Mouse (Mus musculus) heart, embryonic 15.5 days (tissue): Measurements from ENCODE around the gene Il31ra. TPM values are rescaled to one million over a fixed set of nuclear protein-coding genes. Genes with fewer than 3 reads are reported as not detected.

Source experiments
- ATAC-seq: fragments of 200-750 bp; cut with Nextera tagmentation; replicated peaks from 2 replicates; pipeline ENCODE4 v1.8.0; 2017; ENCODE audit warnings: low read depth, moderate TSS enrichment; ENCODE audit not compliant: insufficient number of reproducible peaks, insufficient read depth, low FRiP score
- H3K27ac ChIP-seq: fragments of 300-500 bp; sonication (generic); 2 replicates; pipeline ENCODE4 v1.5.1; 2015; ENCODE audit warnings: mild to moderate bottlenecking, inconsistent platforms
- H3K27me3 ChIP-seq: fragments of 300-500 bp; sonication (generic); 2 replicates; pipeline ENCODE4 v1.6.1; 2015; ENCODE audit warnings: inconsistent platforms
- H3K36me3 ChIP-seq: fragments of 300-500 bp; sonication (generic); 2 replicates; pipeline ENCODE4 v1.6.1; 2015; ENCODE audit warnings: mild to moderate bottlenecking, inconsistent platforms
- H3K4me1 ChIP-seq: fragments of 300-500 bp; sonication (generic); replicated peaks from 2 replicates; pipeline ENCODE4 v1.6.1; 2015; ENCODE audit warnings: inconsistent platforms
- H3K4me2 ChIP-seq: fragments of 300-500 bp; sonication (generic); 2 replicates; pipeline ENCODE4 v1.6.1; 2015; ENCODE audit warnings: inconsistent platforms, mild to moderate bottlenecking, moderate library complexity
- H3K4me3 ChIP-seq: fragments of 300-500 bp; sonication (generic); 2 replicates; pipeline ENCODE4 v1.5.1; 2015; ENCODE audit warnings: mild to moderate bottlenecking, inconsistent platforms
- H3K9ac ChIP-seq: fragments of 300-500 bp; sonication (generic); 2 replicates; pipeline ENCODE4 v1.6.1; 2015; ENCODE audit warnings: mild to moderate bottlenecking, inconsistent platforms
- H3K9me3 ChIP-seq: fragments of 300-500 bp; sonication (generic); replicated peaks from 2 replicates; pipeline ENCODE4 v1.6.1; 2016; ENCODE audit warnings: inconsistent platforms
- WGBS: fragments of 180-500 bp; shearing (Covaris S2); methylation state at CpG from one replicate; pipeline ENCODE4 v1.1.7; 2015; ENCODE audit warnings: mixed read lengths; 5-methylcytosine and 5-hydroxymethylcytosine counted together
- polyA plus RNA-seq: library from polyadenylated mRNA; unstranded; fragments of >200 nt; fragmentation: Nextera tagmentation; extraction: Ambion mirVana; gene quantifications from 2 replicates; pipeline ENCODE4 v1.2.1, GENCODE M21; 2015

Il31ra gene
- polyA plus RNA-seq, 1 experiment from 2014 or later = 0.19 TPM

DNA sequence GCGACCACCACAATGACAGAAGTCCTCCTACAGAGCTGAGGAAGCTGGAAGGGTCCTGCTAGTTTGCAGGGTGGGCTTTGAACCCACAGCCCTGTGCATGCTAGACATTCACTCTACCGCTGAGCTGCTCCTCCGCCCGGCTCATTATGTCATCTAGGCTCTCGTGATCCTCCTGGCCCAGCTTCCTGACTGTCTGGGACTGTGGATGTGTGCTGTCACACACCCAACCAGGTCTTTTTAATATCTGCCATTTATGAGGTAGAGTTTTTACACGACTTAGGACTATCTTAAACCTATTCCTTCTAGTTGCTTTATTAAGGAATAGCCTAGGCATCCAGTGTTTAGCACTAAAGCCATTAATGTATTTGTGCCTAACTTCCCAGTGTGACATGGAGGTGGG, 88.7 kb downstream of the Il31ra start:
- Histone ChIP-seq H3K27me3 (no peaks in the 10 kb centered on the region), H3K4me2 (no peak overlapping the region), H3K36me3 (peaks cover 69% of the 10 kb centered on the region), H3K9me3 (no peaks in the 10 kb centered on the region), H3K4me1 (no peaks in the 10 kb centered on the region), H3K27ac (no peak overlapping the region), H3K9ac (no peak overlapping the region), H3K4me3 (no peak overlapping the region)
- WGBS = 90% methylated on average over 6 of the region's 6 CpGs
- no peak for ATAC-seq

DNA sequence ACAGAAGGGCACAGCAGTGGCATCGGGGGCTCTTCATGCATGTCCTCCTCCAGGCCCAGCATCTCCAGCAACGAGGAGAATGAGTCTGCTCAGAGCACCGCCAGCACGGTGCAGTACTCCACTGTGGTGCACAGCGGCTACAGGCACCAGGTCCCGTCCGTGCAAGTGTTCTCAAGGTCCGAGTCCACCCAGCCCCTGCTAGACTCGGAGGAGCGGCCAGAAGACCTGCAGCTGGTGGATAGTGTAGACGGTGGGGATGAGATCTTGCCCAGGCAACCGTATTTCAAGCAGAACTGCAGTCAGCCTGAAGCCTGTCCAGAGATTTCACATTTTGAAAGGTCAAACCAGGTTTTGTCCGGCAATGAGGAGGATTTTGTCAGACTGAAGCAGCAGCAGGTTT, 90.3 kb downstream of the Il31ra start:
- Histone ChIP-seq H3K9ac (no peak overlapping the region), H3K4me1 (no peaks in the 10 kb centered on the region), H3K36me3 (peaks cover 83% of the 10 kb centered on the region), H3K27ac (no peak overlapping the region), H3K9me3 (no peaks in the 10 kb centered on the region), H3K27me3 (no peaks in the 10 kb centered on the region), H3K4me2 (no peak overlapping the region), H3K4me3 (no peak overlapping the region)
- WGBS = 89% methylated on average over 13 of the region's 13 CpGs
- ATAC-seq = no peak

DNA sequence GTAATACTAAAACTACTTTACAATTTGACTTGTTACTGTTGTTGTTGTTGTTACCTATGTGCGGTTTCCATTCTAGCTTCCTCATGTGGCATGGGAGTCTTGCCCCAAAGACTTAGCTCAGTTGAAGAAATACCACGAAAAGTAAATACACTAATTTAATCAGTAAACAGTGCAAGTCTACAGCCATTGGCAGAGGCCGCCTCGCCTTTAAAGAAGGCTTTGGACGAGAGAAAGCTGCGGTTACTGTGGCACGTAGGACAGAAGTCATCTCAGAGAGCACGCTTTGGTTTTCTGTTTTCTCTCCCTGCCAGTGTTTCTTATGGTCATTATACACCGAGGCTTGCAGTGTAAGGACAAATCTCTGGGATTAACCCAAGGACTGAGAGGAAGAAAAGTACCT, 93.7 kb downstream of the Il31ra start:
- Histone ChIP-seq H3K27ac (no peak overlapping the region), H3K36me3 (peaks cover 89% of the 10 kb centered on the region), H3K9me3 (no peaks in the 10 kb centered on the region), H3K4me2 (no peak overlapping the region), H3K4me3 (no peak overlapping the region), H3K27me3 (no peaks in the 10 kb centered on the region), H3K4me1 (no peaks in the 10 kb centered on the region), H3K9ac (no peak overlapping the region)
- no peak for ATAC-seq
- 92% methylated on average over 9 of the region's 9 CpGs for WGBS

DNA sequence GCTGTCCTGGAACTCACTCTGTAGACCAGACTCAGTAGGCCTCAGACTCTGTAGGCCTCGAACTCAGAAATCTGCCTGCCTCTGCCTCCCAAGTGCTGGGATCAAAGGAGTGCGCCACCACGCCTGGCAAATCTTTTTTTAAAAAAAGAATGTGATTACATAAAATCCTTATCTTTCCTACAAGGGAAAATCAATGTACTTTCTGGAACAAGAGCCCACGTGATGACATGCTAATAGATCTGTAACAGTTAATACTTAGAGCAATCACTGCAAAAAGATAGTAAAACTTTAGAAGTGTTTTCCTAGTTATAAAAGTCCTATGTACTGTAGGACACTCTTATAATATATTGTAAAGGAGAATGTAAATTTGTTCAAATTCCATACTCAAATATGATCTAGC, 94.1 kb downstream of the Il31ra start:
- no peak overlapping the region for H3K9ac ChIP-seq
- H3K36me3 ChIP-seq = peaks cover 89% of the 10 kb centered on the region
- WGBS = 82% methylated on average over 4 of the region's 4 CpGs
- no peaks in the 10 kb centered on the region for H3K27me3 ChIP-seq
- H3K27ac ChIP-seq = no peak overlapping the region
- no peak for ATAC-seq
- H3K4me2 ChIP-seq = no peak overlapping the region
- no peaks in the 10 kb centered on the region for H3K9me3 ChIP-seq
- no peak overlapping the region for H3K4me3 ChIP-seq
- no peaks in the 10 kb centered on the region for H3K4me1 ChIP-seq

DNA sequence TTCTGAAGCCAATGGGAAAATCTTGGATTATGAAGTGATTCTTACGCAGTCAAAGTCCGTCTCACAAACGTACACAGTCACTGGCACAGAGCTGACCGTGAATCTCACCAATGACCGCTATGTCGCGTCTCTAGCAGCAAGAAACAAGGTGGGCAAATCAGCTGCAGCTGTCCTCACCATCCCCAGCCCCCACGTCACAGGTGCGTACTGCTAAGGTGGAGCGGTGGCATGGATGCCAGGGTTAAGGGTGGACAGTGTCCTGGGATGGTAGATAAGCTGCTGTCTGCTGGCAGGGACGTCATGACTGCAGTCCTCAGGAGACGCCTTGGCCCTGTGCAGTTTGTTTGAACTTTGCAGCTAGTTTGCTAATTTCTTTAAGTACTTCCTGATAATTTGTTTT, 99.6 kb downstream of the Il31ra start:
- H3K4me3 ChIP-seq = no peak overlapping the region
- whole genome bisulfite sequencing = 87% methylated on average over 12 of the region's 12 CpGs
- H3K27ac ChIP-seq = no peak overlapping the region
- no peaks in the 10 kb centered on the region for H3K4me1 ChIP-seq
- ATAC-seq = no peak
- H3K9me3 ChIP-seq = no peaks in the 10 kb centered on the region
- H3K27me3 ChIP-seq = no peaks in the 10 kb centered on the region
- no peak overlapping the region for H3K9ac ChIP-seq
- H3K4me2 ChIP-seq = no peak overlapping the region
- H3K36me3 ChIP-seq = peaks cover 74% of the 10 kb centered on the region

DNA sequence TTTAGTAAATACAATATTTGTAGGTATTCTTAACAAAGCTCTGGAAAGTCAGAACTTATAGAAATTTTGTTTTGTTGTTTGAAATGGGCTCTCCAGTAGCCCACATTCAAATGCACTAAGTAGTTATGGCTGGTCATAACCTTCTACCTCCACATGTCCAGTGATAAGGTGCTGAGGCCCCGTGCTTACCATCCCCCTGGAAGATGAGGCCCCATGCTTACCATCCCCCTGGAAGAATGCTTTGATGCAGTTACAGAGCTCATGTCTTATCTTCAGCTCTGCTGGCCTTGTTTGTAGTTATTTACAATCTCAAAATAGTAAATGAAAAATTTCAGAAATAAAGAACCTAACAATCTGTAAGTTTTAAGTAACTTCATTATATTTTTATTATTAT, 101.9 kb downstream of the Il31ra start:
- no peak for ATAC-seq
- no peak overlapping the region for H3K27ac ChIP-seq
- no peak overlapping the region for H3K9ac ChIP-seq
- H3K9me3 ChIP-seq = no peaks in the 10 kb centered on the region
- H3K27me3 ChIP-seq = no peaks in the 10 kb centered on the region
- no peak overlapping the region for H3K4me3 ChIP-seq
- no peaks in the 10 kb centered on the region for H3K4me1 ChIP-seq
- no peak overlapping the region for H3K4me2 ChIP-seq
- H3K36me3 ChIP-seq = peaks cover 66% of the 10 kb centered on the region
- WGBS = 31% methylated on average over 1 of the region's 1 CpGs

DNA sequence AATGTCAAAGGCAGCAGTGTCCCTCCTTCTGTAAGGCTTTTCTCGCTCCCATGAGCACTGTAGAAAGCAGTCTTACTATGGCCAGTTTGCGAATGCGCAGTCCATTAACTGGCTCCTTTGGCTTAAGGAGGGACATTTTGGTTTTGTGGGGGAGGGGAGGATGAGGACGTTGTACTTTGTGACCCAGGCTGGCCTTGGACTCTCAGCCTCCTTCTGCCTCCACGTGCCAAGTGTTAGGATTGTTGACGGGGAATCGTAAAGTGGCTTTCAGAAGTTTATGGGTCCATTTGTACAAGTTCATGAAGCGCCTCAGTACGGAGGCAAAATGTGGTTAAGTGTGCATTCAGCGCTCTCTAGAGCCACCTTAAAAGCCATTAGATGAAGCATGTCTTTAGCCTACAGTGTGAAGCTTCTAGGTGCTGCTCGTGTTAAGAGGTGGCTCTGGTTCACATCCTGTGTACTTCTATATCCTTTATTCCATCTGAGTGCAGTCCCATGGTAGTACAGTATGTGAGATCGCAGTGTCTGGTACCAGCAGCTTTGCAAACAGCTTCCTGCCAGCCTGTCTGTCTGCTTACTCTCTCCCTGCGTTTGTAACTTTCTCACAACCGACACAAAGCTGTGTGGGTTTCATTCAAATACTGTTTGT, 102.4 kb downstream of the Il31ra start:
- H3K9me3 ChIP-seq = no peaks in the 10 kb centered on the region
- no peak for ATAC-seq
- no peak overlapping the region for H3K4me3 ChIP-seq
- WGBS = 85% methylated on average over 14 of the region's 14 CpGs
- H3K27me3 ChIP-seq = no peaks in the 10 kb centered on the region
- H3K9ac ChIP-seq = no peak overlapping the region
- peaks cover 66% of the 10 kb centered on the region for H3K36me3 ChIP-seq
- no peaks in the 10 kb centered on the region for H3K4me1 ChIP-seq
- no peak overlapping the region for H3K4me2 ChIP-seq
- H3K27ac ChIP-seq = no peak overlapping the region

DNA sequence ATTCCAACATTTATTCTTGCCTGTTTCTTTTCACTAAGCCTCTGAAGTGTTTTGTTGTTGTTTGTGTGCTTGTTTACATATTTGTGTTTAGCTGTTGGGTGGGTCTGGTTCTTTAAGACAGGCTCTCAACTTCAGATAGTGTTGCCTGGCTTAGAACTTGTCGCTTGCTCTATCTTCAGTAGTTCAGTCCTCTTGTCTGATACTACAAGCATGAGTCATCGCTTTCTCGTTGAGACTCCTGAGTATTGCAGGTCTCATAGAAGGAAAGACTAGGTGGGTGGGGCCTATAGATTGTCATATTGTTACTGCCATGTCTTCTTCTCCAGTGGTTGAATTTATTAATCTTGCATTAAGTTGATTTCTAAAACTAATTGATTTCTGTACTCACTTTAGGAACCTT, 104.1 kb downstream of the Il31ra start:
- Histone ChIP-seq H3K27ac (no peak overlapping the region), H3K27me3 (no peaks in the 10 kb centered on the region), H3K4me1 (no peaks in the 10 kb centered on the region), H3K9ac (no peak overlapping the region), H3K9me3 (no peaks in the 10 kb centered on the region), H3K4me3 (no peak overlapping the region), H3K36me3 (peaks cover 68% of the 10 kb centered on the region), H3K4me2 (no peak overlapping the region)
- ATAC-seq = no peak
- WGBS = 67% methylated on average over 3 of the region's 3 CpGs

DNA sequence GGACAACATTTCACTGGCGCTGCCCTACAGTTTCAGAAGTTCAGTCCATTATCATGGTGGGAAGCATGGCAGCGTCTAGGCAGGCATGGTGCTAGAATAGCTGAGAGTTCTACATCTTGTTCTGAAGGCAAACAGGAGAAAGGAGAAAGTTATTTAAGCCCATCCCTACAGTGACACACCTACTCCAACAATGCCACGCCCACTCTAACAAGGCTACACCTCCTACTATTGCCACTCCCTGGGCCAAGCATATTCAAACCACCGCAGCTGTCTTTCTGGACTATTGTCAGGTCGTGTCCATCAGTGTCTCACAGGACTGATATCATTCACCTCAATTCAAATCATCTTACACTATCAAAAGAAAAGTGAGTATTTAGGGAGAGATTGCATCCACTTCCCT, 107.5 kb downstream of the Il31ra start:
- H3K36me3 ChIP-seq = peaks cover 81% of the 10 kb centered on the region
- 95% methylated on average over 5 of the region's 5 CpGs for WGBS

DNA sequence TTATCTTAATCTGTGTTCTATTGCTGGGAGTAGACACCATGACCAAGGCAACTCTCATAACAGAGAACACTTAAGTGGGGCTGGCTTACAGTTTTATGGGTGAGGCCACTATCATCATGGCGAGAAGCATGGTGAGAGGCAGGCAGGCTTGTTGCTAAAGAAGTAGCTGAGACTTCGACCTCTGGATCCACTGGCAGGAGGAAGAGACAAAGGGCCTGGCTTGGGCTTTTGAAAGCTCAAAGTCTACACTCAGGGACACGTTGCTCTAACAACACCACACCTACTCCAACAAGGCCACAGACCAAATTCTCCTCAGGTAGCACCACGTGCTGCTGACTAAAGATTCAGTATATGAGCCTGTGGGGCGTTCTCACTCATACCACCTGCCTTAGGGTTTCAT, 107.9 kb downstream of the Il31ra start:
- H3K36me3 ChIP-seq = peaks cover 81% of the 10 kb centered on the region
- no peak overlapping the region for H3K4me3 ChIP-seq
- no peaks in the 10 kb centered on the region for H3K4me1 ChIP-seq
- no peak overlapping the region for H3K27ac ChIP-seq
- no peaks in the 10 kb centered on the region for H3K9me3 ChIP-seq
- ATAC-seq = no peak
- no peak overlapping the region for H3K9ac ChIP-seq
- 93% methylated on average over 5 of the region's 5 CpGs for WGBS
- H3K4me2 ChIP-seq = no peak overlapping the region
- H3K27me3 ChIP-seq = no peaks in the 10 kb centered on the region

More for the DNA sequence above, 107.5 kb downstream of the Il31ra start:
- H3K9ac ChIP-seq = no peak overlapping the region
- H3K4me2 ChIP-seq = no peak overlapping the region
- H3K4me1 ChIP-seq = no peaks in the 10 kb centered on the region
- H3K27me3 ChIP-seq = no peaks in the 10 kb centered on the region
- no peak for ATAC-seq
- H3K9me3 ChIP-seq = no peaks in the 10 kb centered on the region
- no peak overlapping the region for H3K27ac ChIP-seq
- H3K4me3 ChIP-seq = no peak overlapping the region

DNA sequence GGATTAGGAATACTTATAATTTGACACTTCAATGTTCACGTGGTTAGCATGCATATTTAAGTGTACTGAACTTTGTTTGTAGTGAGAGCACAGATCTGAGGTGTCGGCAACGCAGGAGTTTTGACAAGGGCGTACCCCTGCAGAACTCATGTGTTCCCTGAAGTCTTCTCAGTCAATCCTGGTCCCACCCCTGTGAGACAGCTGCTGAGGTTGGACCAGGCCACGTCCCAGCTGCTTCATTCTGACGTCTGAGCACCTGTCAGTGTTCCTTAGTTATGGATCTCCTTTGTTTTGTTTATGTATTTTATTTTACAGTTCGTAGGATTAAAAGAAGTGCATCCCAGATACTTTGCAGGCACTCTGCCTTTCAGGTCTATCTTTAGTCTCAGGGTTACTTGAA, 111.1 kb downstream of the Il31ra start:
- Histone ChIP-seq H3K4me2 (no peak overlapping the region), H3K36me3 (peaks cover 68% of the 10 kb centered on the region), H3K27me3 (no peaks in the 10 kb centered on the region), H3K4me1 (no peaks in the 10 kb centered on the region), H3K4me3 (no peak overlapping the region), H3K9ac (no peak overlapping the region), H3K27ac (no peak overlapping the region), H3K9me3 (no peaks in the 10 kb centered on the region)
- WGBS = 83% methylated on average over 7 of the region's 7 CpGs
- ATAC-seq = no peak

DNA sequence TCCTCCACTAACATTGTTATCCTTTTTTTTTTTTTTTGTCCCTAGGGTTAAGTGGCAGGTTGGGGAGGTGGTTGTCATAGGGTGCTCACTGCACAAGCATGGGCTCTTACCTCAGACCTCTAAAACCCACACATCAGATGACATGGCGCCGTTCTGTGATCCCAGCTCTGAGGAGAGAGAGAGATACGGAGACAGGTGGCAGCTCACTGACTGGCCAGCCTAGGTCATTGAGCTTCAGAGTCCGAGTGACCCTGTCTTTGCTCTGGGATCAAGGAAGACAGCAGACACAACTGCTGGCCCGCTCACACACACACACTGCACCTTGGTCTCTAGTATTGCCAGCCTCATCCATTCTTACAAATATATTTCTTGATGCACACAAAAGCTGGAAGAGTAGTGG, 111.6 kb downstream of the Il31ra start:
- no peaks in the 10 kb centered on the region for H3K9me3 ChIP-seq
- 88% methylated on average over 5 of the region's 5 CpGs for WGBS
- no peak overlapping the region for H3K9ac ChIP-seq
- ATAC-seq = no peak
- H3K27ac ChIP-seq = no peak overlapping the region
- H3K27me3 ChIP-seq = no peaks in the 10 kb centered on the region
- H3K4me2 ChIP-seq = no peak overlapping the region
- H3K36me3 ChIP-seq = peaks cover 68% of the 10 kb centered on the region
- H3K4me3 ChIP-seq = no peak overlapping the region
- no peaks in the 10 kb centered on the region for H3K4me1 ChIP-seq
